Mouse (Mus musculus) lung, postnatal 36 days (tissue): ENCODE measurements at regions not wholly inside any gene's neighbourhood (a gene's known extent, or its start where the extent isn't known, plus 50 kb on each side); places are given as distances from the start of the nearest gene placed in this dataset.

Source experiments
- DNase-seq: peaks from one replicate; pipeline ENCODE4 v3.0.0; 2022; ENCODE audit warnings: mixed read lengths

DNA sequence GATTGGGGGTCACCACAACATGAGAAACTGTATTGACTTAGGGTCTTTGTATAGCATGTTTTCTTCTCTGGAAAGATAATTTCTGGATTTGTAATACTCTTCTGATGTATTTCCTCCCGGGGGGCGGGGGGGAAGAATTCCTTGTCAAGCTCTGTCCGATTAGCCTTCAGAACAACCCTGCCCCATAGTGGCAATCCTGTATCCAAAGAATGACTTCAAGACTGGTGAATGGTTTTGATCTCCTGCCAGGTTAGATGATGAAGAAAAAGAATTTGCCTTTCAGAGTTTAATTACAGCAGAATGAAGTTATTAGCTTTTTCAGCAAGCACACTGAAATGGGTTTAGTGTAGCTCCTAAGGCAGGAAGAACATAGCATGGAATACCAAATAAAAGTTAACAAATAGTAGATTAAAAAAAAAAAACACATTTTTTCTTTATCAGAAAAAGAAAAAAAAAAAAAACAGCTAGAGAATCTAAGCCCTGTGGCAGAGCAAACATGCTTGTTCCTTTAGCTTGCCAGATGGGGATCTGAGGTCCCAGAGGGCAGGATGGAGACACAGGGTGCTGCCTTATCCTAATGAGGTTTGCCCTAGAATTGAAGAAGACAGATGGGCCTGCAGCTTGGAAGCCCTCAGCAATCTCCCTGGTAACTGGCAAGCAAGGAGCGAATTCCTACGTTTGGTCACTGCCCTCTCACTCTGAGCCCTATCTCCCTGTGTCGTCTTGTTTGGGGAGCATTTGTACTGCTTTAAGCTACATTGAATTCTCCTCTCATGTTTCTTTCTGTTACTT, 280.9 kb upstream of the Gm9972 start:
- DNase-seq: no peak

DNA sequence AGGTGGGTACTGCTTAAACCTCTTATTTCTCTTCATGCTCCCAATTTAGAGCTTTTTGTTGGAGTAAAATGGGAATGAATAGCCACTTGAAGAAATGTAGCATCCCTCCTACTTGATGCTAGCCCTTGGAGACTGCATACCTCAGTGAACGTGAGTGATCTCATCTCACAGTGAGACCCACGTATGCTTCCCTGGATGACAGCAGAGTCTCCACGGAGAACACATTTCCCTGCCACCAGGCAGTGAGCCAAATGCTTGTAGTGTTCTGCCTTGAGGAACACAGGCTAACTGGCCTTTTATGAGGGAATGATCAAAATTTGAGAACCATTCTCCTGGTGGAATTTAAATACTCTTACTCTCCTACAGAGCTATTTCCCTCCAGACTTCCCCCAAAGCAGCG, 280.1 kb upstream of the Gm9972 start:
- no peak for DNase-seq

- DNase-seq: no peak
Observed at GRCm38 (mm10) chr11:42765213-42765612, 270.3 kb upstream of the Gm9972 start.

DNA sequence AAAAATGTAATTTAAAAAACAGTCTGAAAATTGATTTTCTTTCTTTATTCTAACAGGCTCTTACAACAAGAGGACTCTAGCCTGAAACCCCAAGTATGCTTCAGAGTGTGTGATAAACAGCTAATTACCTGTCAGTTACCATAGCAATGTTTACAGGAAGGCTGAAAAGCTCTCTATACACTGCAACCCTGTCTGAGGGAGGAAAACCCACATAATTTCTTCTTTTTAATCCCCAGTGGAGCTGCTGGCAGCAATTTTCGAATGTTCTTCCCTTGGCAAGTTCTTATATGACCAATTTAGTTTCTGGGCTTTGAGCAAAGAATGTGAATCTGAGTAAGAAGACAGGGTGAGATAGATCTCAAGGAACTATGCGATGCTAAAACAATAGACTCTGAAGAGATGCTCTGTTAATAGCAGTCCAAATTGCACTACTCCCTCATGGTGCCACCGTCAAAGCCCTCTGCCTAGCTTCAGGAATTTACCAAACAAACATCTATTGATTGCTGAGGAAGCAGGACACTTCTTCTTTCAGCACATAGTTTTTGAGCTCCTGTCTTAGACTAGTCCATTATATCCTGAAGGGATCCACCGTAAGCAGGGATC, 260.4 kb upstream of the Gm9972 start:
- DNase-seq: no peak

GRCm38 (mm10) chr11:42811487-42811886, 224.1 kb upstream of the Gm9972 start:
- DNase-seq: no peak

- DNase-seq: no peak
Observed at GRCm38 (mm10) chr11:42815753-42816152, 219.8 kb upstream of the Gm9972 start.

DNA sequence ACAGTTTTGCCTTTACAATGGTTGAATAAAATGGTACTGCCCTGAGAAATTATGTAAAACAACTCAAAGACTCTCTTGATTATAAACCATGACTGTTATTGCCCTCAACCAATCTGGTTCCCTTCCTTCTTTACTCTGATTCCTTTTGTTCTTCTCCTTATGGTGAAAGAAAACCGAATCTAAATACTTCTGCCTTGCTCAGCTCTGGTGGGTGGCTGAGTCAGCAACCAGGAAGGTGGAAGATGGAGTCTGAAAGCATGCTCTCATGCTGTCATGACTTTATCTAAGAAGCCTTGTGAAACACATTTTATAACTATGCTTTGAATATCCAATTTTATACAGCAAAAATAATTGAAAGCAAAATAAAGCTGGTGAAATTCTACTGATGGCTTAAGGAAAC, 212.7 kb upstream of the Gm9972 start:
- DNase-seq: no peak

GRCm38 (mm10) chr11:42845795-42846194, 189.8 kb upstream of the Gm9972 start:
- no peak for DNase-seq

GRCm38 (mm10) chr11:42854411-42854810, 181.1 kb upstream of the Gm9972 start:
- no peak for DNase-seq

DNA sequence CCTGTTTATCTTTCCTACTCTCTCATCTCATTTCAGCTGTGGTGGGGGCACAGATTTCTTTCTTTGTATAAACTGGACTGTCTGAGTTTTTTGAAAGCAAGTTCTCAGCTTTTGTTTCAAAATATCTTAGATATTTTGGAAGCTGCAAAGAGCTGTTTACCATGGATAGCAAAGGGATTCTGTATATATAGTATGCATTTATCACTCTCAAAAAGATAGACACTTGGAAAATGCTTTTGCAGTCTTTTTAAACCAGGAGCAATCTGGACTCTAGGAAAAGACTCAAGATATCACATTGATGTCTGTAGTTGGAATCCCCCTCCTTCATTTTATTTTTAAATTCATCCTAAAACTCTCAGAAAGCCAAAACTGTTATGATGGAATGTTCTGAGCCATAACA, 177.9 kb upstream of the Gm9972 start:
- DNase-seq: no peak

GRCm38 (mm10) chr11:42874056-42874455, 161.5 kb upstream of the Gm9972 start:
- DNase-seq: no peak

DNA sequence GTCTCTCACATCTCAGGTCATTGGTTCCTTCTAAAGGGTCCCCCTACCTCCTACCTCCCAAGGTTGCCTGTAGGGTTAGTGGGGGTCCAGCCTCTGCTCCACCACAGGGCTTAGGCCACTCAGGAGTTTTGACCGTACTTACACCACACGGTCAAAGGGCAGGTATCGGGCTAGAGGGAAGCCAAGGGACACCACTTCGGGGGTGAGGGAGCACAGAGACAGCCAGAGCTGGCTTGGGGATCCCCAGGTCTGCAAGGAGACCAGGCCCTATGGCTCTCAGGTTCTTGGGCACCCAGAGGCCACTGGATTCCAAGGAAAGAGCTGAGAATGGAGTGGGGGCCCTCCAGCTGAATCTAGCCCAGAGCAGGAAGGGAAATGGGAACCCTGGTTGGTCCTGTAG, 135.5 kb upstream of the Gm9972 start:
- DNase-seq: no peak

- no peak for DNase-seq
Observed at GRCm38 (mm10) chr11:42903459-42904012, 132.0 kb upstream of the Gm9972 start.

DNA sequence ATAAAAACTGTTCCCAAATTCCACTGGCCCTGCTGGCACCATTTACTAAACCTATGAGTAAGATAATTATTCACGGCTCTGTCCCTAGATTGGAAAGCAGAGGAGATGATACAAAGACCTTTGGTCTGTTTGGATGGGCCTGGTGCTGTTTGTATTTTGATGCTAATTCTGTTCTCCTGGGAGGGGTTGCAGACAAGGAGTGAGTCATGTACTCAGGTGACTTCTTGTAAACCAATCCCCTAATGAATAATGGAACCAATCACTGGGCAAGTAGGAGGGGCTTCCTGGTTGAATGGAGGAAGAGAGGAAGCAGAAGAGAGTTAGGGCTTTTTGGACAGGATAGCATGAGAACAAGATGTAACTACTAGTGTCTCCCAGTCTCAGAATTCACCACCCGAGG, 130.0 kb upstream of the Gm9972 start:
- no peak for DNase-seq

DNA sequence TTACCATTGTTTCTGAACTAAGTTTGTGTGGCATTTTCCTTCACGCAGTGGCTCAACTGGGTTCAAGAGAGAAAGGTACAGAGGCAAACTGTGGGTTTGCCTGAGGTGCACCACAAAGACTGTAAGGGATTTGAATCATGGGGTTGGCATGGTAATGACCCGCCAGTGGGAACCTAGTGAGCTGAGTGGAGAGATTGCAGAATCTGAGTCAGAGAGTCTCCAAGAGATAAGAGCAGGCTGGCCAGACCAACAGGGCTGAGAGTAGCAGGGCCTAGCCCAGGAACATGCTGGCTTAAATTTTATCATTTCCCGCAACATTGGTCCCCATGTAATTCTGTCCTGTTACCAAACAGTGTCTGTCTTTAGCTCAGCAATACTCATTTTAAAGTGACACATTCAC, 129.5 kb upstream of the Gm9972 start:
- DNase-seq: no peak

- DNase-seq: no peak
Observed at GRCm38 (mm10) chr11:42916421-42917181, 118.9 kb upstream of the Gm9972 start.

DNA sequence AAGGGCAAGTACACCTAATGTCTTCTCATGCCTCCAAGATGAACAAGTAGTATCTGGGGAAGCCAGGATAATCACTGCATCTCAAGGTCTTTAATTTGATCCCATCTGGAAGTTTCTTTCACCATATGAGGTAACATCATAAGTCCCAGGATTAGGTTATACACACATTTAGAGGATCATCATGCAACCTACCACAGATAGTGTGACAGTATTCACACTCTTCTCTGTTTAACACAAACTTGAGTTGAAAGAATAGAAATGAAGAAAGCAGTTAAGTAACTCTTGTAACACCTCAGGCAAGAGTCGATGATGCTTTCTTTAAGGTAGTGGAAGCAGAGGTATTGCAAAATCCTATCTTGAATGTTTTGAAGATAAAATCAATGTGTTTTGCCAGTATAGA, 116.3 kb upstream of the Gm9972 start:
- no peak for DNase-seq

DNA sequence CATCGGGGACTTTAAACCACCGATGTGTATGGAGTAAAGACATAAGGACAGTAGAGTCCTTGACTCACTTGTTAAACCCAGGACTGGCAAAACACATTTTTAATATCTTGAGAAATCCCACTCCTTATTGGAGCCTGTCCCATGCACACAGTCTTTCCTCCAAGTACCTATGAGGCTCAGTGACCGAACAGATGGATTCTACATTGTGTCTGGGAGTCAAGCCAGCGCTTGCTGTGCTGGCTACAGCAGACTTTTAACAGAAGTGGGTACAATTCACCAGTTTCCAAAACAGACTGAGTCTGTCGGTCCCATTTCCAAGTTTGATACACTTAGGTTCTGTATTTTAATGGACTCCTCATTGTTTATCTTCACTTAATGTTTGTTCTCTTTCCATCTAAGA, 108.4 kb upstream of the Gm9972 start:
- DNase-seq: no peak

DNA sequence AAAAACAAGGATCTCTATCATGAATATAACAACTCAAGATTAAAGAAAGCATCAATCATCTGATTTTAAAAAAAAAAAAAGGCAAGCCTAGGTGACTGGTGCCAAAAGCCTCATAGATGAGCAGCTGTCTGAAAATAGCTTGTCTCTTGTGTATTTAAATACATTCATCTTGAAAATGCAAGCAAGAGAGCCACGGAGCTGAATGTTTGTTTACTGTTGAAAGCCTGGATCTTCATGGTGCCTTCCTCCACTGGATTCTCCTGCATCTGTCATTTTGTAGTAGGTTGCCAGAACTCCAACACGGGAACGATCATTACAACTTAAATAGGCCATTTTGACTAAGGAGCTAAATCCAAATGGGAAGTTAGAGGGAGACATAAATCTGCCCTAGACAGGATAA, 106.6 kb upstream of the Gm9972 start:
- DNase-seq: no peak

DNA sequence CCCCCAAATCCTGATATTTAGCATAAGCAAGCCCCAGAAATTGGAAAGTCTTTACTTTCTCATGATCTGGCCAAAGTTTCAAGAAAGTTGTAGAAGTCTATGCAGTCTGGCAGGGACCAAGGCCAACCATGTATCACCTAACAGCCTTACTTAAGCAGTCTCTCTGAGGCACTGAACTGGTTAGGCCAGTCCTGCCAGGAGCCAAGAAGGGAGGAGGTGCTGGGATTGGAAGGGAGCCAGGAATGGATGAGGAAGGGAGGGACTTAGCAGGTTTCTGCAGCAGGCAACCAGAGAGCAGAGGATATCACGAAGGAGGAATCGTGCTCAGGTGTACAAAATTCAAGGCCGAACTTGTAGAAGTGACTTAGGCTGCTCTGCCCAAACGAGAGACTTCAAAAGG, 96.3 kb upstream of the Gm9972 start:
- peak; percentile 69 for DNase-seq

- no peak for DNase-seq
Observed at GRCm38 (mm10) chr11:42941561-42941960, 94.0 kb upstream of the Gm9972 start.

GRCm38 (mm10) chr11:42942284-42942683, 93.3 kb upstream of the Gm9972 start:
- no peak for DNase-seq

GRCm38 (mm10) chr11:42944573-42944972, 91.0 kb upstream of the Gm9972 start:
- peak; percentile 9 for DNase-seq

DNA sequence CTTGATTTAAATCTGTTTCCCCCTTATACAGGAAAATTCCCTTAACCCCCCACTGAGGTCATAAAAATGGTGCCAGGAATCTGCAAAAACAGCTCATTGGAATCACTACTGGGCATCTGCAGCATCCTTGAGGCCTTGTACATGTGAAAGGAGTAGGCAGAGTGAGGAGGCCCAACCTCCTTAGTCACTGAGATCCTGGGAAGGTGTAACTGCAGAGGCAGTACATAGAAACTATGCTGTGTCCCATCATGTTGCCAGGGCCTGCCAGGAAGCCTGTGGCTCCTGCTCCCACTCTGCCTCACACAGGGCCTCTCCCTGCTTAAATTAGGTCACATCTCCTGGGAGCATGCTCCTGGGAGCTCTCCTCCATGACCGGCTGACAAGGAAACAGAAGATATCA, 85.7 kb upstream of the Gm9972 start:
- DNase-seq: no peak
